Mouse (Mus musculus): ENCODE data around the gene Pafah2. TPM values are rescaled to one million over a fixed set of nuclear protein-coding genes. Genes with fewer than 3 reads are reported as not detected.

The Pafah2 gene
- polyA plus RNA-seq, 1 experiment, result 16.5 TPM

DNA sequence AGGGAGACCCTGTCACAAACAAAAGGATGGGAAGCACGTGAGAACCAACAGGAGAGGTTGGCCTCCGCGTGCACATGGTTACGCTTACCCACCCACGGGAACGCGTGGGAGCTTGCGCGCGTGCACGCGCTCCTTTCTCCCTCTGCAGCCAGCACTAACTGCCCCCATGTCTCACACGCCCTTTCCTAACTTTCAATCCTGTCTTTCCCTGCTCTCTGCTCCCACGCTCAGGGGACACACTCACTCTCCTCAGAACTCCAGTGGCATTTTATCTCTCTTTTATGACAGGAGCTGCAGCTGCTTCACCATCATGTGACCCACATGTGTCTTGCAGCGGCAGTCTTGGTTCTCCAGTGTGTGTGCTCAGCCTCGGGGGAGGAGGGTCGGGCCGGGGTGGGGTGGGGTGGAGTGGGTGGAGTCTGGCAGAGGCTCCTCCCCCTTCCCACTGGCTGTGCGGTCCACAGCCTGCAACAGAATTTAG is 5.1 kb downstream of the Pafah2 start:
- Histone ChIP-seq H3K4me1 (ENCODE audit: control insufficient read depth, insufficient read depth, low read length) (peaks cover 5% of the 10 kb centered on the region), H3K9me3 (replicated peaks; ENCODE audit: control insufficient read depth, insufficient read depth, low read length, poor library complexity, severe bottlenecking) (no peaks in the 10 kb centered on the region), H3K27me3 (ENCODE audit: control insufficient read depth, insufficient read depth, low read length, poor library complexity, severe bottlenecking) (no peaks in the 10 kb centered on the region), H3K4me3 (ENCODE audit: low read depth, low read length) (peak overlapping the region; percentile 69), H3K36me3 (ENCODE audit: control insufficient read depth, insufficient read depth, low read length, poor library complexity, severe bottlenecking) (no peaks in the 10 kb centered on the region), H3K27ac (ENCODE audit: insufficient read depth, low read length) (no peak overlapping the region), H3K9ac (ENCODE audit: low read depth, poor library complexity, severe bottlenecking) (peak overlapping the region; percentile 22)
- TF ChIP-seq POLR2A (IDR thresholded peaks at IDR 0.05; ENCODE audit: insufficient read depth, low read length) (no peak), CTCF (IDR thresholded peaks at IDR 0.05; ENCODE audit: low read depth, low read length) (no peak), EP300 (IDR thresholded peaks at IDR 0.05; ENCODE audit: insufficient read depth, low read depth, low read length) (no peak)

DNA sequence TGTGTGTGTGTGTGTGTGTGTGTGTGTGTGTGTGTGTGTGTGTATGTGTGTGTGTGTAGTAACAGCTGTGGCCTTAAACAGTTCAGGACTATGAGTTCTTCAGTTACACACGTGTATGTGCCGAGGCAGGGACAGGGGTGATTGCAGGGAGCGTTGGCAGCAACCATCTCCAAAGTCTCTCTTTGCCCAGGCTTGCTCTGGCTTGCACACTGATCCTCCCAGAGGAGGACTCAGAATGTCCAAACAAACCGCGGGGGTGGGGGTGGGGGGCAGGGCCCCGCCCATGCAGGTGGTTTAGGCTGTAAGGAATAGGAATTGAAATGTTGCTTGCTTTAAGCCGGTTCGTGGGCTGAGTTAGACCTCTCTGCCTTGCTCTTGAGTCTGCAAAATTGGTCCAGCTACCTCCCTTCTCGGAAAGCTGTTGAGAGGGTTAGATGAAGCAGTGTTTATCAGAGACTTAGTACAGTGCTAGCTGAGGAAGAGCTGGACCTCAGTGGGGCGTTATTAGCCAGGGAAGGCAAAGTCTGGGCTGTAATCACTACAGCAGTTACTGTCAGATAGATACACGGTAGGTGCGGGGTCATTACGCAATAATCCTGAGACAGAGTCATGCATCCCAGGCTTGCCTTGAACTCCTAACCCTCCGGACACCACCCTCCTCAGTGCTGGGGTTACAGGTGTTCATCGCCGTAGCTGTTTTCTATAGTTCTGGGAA is 5.9 kb downstream of the Pafah2 start:
- Histone ChIP-seq H3K4me1 (ENCODE audit: control insufficient read depth, insufficient read depth, low read length) (peaks cover 5% of the 10 kb centered on the region), H3K4me3 (ENCODE audit: low read depth, low read length) (peak overlapping the region; percentile 32), H3K27ac (ENCODE audit: insufficient read depth, low read length) (peak overlapping the region; percentile 89), H3K9ac (ENCODE audit: low read depth, poor library complexity, severe bottlenecking) (peak overlapping the region; percentile 22), H3K36me3 (ENCODE audit: control insufficient read depth, insufficient read depth, low read length, poor library complexity, severe bottlenecking) (no peaks in the 10 kb centered on the region), H3K27me3 (ENCODE audit: control insufficient read depth, insufficient read depth, low read length, poor library complexity, severe bottlenecking) (no peaks in the 10 kb centered on the region), H3K9me3 (replicated peaks; ENCODE audit: control insufficient read depth, insufficient read depth, low read length, poor library complexity, severe bottlenecking) (no peaks in the 10 kb centered on the region)
- TF ChIP-seq EP300 (IDR thresholded peaks at IDR 0.05; ENCODE audit: insufficient read depth, low read depth, low read length), result peak; percentile 37; the same call in 1 of the 2 replicates
- no peak for TF ChIP-seq POLR2A (IDR thresholded peaks at IDR 0.05; ENCODE audit: insufficient read depth, low read length)

GRCm38 (mm10) chr4:134402571-134403262 is 6.6 kb downstream of the Pafah2 start:
- Histone ChIP-seq H3K9me3 (replicated peaks; ENCODE audit: control insufficient read depth, insufficient read depth, low read length, poor library complexity, severe bottlenecking) (no peaks in the 10 kb centered on the region), H3K27ac (ENCODE audit: insufficient read depth, low read length) (peak overlapping the region; percentile 89), H3K27me3 (ENCODE audit: control insufficient read depth, insufficient read depth, low read length, poor library complexity, severe bottlenecking) (no peaks in the 10 kb centered on the region), H3K9ac (ENCODE audit: low read depth, poor library complexity, severe bottlenecking) (0 out of 2 replicates have a peak overlapping the region, but pooled peaks have one; percentile 22), H3K4me1 (ENCODE audit: control insufficient read depth, insufficient read depth, low read length) (peaks cover 5% of the 10 kb centered on the region), H3K4me3 (ENCODE audit: low read depth, low read length) (no peak overlapping the region), H3K36me3 (ENCODE audit: control insufficient read depth, insufficient read depth, low read length, poor library complexity, severe bottlenecking) (no peaks in the 10 kb centered on the region)
- TF ChIP-seq EP300 (IDR thresholded peaks at IDR 0.05; ENCODE audit: insufficient read depth, low read depth, low read length) (no peak), POLR2A (IDR thresholded peaks at IDR 0.05; ENCODE audit: insufficient read depth, low read length) (no peak), CTCF (IDR thresholded peaks at IDR 0.05; ENCODE audit: low read depth, low read length) (no peak)

DNA sequence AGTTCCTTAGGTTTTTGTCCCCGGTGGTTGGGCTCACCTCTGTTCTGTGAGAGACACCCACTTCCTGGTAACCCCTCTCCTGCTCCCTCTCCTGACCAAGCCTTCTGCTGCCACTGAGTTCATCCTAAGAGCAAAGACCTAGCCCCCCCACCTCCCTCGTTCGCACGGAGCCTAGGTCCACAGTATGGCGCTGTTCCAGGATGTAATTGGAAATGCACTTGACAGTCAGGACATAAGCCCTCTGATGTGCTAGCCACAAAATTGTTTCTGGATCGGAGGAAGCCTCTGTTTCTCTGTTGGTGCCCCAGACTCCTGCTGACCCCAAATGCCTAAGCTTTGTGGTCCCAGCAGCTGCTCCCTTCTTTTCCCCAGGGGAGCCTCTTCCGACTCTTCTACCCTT is 7.6 kb downstream of the Pafah2 start:
- Histone ChIP-seq H3K27me3 (ENCODE audit: control insufficient read depth, insufficient read depth, low read length, poor library complexity, severe bottlenecking) (no peaks in the 10 kb centered on the region), H3K4me1 (ENCODE audit: control insufficient read depth, insufficient read depth, low read length) (peaks cover 2% of the 10 kb centered on the region), H3K9ac (ENCODE audit: low read depth, poor library complexity, severe bottlenecking) (no peak overlapping the region), H3K9me3 (replicated peaks; ENCODE audit: control insufficient read depth, insufficient read depth, low read length, poor library complexity, severe bottlenecking) (no peaks in the 10 kb centered on the region), H3K27ac (ENCODE audit: insufficient read depth, low read length) (no peak overlapping the region), H3K36me3 (ENCODE audit: control insufficient read depth, insufficient read depth, low read length, poor library complexity, severe bottlenecking) (no peaks in the 10 kb centered on the region), H3K4me3 (ENCODE audit: low read depth, low read length) (no peak overlapping the region)
- TF ChIP-seq EP300 (IDR thresholded peaks at IDR 0.05; ENCODE audit: insufficient read depth, low read depth, low read length), result no peak
- TF ChIP-seq CTCF (IDR thresholded peaks at IDR 0.05; ENCODE audit: low read depth, low read length), result no peak
- TF ChIP-seq POLR2A (IDR thresholded peaks at IDR 0.05; ENCODE audit: insufficient read depth, low read length), result no peak

DNA sequence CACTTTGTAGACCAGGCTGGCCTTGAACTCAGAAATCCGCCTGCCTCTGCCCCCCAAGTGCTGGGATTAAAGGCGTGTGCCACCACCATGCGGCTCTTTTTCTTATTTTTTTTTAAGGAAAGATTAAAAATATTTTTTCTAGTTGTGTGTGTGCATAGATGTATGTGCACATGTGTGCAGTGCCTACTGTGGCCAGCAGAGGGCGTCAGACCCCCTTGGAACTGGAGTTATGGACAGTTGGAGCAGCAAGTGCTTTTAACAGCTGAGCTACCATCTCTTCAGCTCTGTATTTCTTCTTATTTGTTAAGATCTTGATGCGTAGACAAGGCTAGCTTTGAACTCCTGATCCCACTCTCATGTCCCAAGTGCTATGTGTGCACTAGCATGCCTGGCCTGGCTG is 13.2 kb downstream of the Pafah2 start:
- no peak for TF ChIP-seq EP300 (IDR thresholded peaks at IDR 0.05; ENCODE audit: insufficient read depth, low read depth, low read length)
- no peak for TF ChIP-seq POLR2A (IDR thresholded peaks at IDR 0.05; ENCODE audit: insufficient read depth, low read length)
- peak; percentile 82 for TF ChIP-seq CTCF (IDR thresholded peaks at IDR 0.05; ENCODE audit: low read depth, low read length)
- Histone ChIP-seq H3K9me3 (replicated peaks; ENCODE audit: control insufficient read depth, insufficient read depth, low read length, poor library complexity, severe bottlenecking) (no peaks in the 10 kb centered on the region), H3K9ac (ENCODE audit: low read depth, poor library complexity, severe bottlenecking) (no peak overlapping the region), H3K36me3 (ENCODE audit: control insufficient read depth, insufficient read depth, low read length, poor library complexity, severe bottlenecking) (no peaks in the 10 kb centered on the region), H3K27ac (ENCODE audit: insufficient read depth, low read length) (no peak overlapping the region), H3K27me3 (ENCODE audit: control insufficient read depth, insufficient read depth, low read length, poor library complexity, severe bottlenecking) (no peaks in the 10 kb centered on the region), H3K4me1 (ENCODE audit: control insufficient read depth, insufficient read depth, low read length) (no peaks in the 10 kb centered on the region), H3K4me3 (ENCODE audit: low read depth, low read length) (no peak overlapping the region)

DNA sequence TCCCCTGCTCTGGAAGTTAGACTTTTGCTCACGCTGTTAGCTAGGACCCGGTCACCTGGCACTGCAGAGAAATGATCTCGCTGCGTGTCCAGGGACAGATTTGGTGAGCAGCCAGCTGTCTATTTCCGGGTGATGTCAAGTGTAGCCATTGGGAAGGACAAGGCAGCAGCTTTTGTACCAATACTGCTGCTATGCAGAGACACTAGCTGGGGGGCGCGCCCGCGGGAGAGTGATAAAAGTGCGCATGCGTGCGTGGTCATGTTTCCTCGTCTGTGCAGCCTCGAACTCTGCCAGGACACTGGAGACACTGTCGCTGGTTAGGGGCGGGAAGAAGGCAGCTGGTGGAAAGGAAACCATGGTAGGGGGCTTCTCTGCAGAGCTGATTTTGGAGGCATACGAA is 20.1 kb downstream of the Pafah2 start:
- no peak overlapping the region; the same call in 1 of the 2 replicates for H3K4me3 ChIP-seq (ENCODE audit: low read depth, low read length)
- H3K4me1 ChIP-seq (ENCODE audit: control insufficient read depth, insufficient read depth, low read length), result no peaks in the 10 kb centered on the region
- TF ChIP-seq POLR2A (IDR thresholded peaks at IDR 0.05; ENCODE audit: insufficient read depth, low read length), result no peak
- H3K27ac ChIP-seq (ENCODE audit: insufficient read depth, low read length), result no peak overlapping the region
- no peak overlapping the region for H3K9ac ChIP-seq (ENCODE audit: low read depth, poor library complexity, severe bottlenecking)
- no peaks in the 10 kb centered on the region for H3K27me3 ChIP-seq (ENCODE audit: control insufficient read depth, insufficient read depth, low read length, poor library complexity, severe bottlenecking)
- H3K36me3 ChIP-seq (ENCODE audit: control insufficient read depth, insufficient read depth, low read length, poor library complexity, severe bottlenecking), result no peaks in the 10 kb centered on the region
- no peaks in the 10 kb centered on the region for H3K9me3 ChIP-seq (replicated peaks; ENCODE audit: control insufficient read depth, insufficient read depth, low read length, poor library complexity, severe bottlenecking)
